Mouse (Mus musculus) CH12.LX (cell line): ENCODE results near the gene Sec1. TPM values are rescaled to one million over a fixed set of nuclear protein-coding genes. Genes with fewer than 3 reads are reported as not detected.

Source experiments
- DNase-seq: peaks from one replicate; pipeline ENCODE4 v3.0.0-alpha.2; 2013; ENCODE audit errors: extremely low read depth
- H3K27ac ChIP-seq: 2 replicates; pipeline ENCODE4 v1.5.1; 2012; ENCODE audit warnings: low read depth, mild to moderate bottlenecking, control low read depth, moderate library complexity; ENCODE audit not compliant: insufficient read depth
- H3K27me3 ChIP-seq: replicated peaks from 2 replicates; pipeline ENCODE3; 2012; ENCODE audit warnings: inconsistent platforms
- H3K36me3 ChIP-seq, 2 experiments: replicated peaks in 1 of 2; 2 replicates each; pipeline versions ENCODE3 to v1.6.1; 2012; ENCODE audit warnings: inconsistent platforms in 1 of 2, low read length in 1 of 2, mild to moderate bottlenecking in 1 of 2, mixed read lengths in 1 of 2, moderate library complexity in 1 of 2; ENCODE audit not compliant: control insufficient read depth in 1 of 2, insufficient read depth in 1 of 2
- H3K4me1 ChIP-seq, 2 experiments: 2 replicates each; pipeline ENCODE4 v1.6.1; 2012; ENCODE audit warnings: inconsistent platforms in 1 of 2, moderate library complexity in 1 of 2; ENCODE audit not compliant: insufficient read depth in 2 of 2, control insufficient read depth in 1 of 2
- H3K4me2 ChIP-seq: 2 replicates; pipeline ENCODE4 v1.6.1; 2012; ENCODE audit warnings: low read depth, mild to moderate bottlenecking, control low read depth; ENCODE audit not compliant: poor library complexity, insufficient read depth, severe bottlenecking
- H3K4me3 ChIP-seq, 3 experiments: fragments of 150-350 bp in 1 of 3; sonication (generic) in 1 of 3; replicated peaks in 1 of 3; 2 replicates each; pipeline versions ENCODE3 to v1.5.1; 2011 to 2012; ENCODE audit warnings: low read depth in 2 of 3, low read length in 2 of 3, mild to moderate bottlenecking in 2 of 3, moderate library complexity in 2 of 3, control low read depth in 1 of 3, improper control_type of control experiment in 1 of 3, inconsistent platforms in 1 of 3, mixed read lengths in 1 of 3; ENCODE audit not compliant: poor library complexity in 1 of 3
- H3K79me2 ChIP-seq: replicated peaks from 2 replicates; pipeline ENCODE4 v1.6.1; 2012; ENCODE audit warnings: mild to moderate bottlenecking, moderate library complexity; ENCODE audit not compliant: control insufficient read depth, poor library complexity, insufficient read depth, severe bottlenecking; ENCODE audit errors: extremely low read depth
- H3K9ac ChIP-seq: 2 replicates; pipeline ENCODE4 v1.6.1; 2012; ENCODE audit warnings: low read depth, mild to moderate bottlenecking, control low read depth, moderate library complexity; ENCODE audit not compliant: insufficient read depth
- H3K9me3 ChIP-seq: replicated peaks from 2 replicates; pipeline ENCODE3; 2012; ENCODE audit warnings: low read length, inconsistent platforms, mixed read lengths
- CHD2 ChIP-seq: IDR thresholded peaks from 2 replicates; pipeline ENCODE4 v1.6.1; 2011; ENCODE audit warnings: low read length, improper control_type of control experiment
- E2F4 ChIP-seq: IDR thresholded peaks from 2 replicates; pipeline ENCODE4 v1.6.1; 2011; ENCODE audit warnings: low read depth, low read length, improper control_type of control experiment; ENCODE audit not compliant: insufficient replicate concordance
- ELF1 ChIP-seq: IDR thresholded peaks from 2 replicates; pipeline ENCODE4 v1.6.1; 2014; ENCODE audit warnings: low read depth, mild to moderate bottlenecking, inconsistent platforms, low read length, improper control_type of control experiment
- ETS1 ChIP-seq: conservative IDR thresholded peaks from 2 replicates; pipeline ENCODE4 v1.6.1; 2012; ENCODE audit warnings: low read depth, mild to moderate bottlenecking, inconsistent platforms, low read length, improper control_type of control experiment, moderate library complexity
- GABPA ChIP-seq: IDR thresholded peaks from 2 replicates; pipeline ENCODE4 v1.6.1; 2012; ENCODE audit warnings: low read depth, low read length, improper control_type of control experiment, inconsistent platforms; ENCODE audit not compliant: insufficient replicate concordance
- HCFC1 ChIP-seq: IDR thresholded peaks from 2 replicates; pipeline ENCODE4 v1.6.1; 2012; ENCODE audit warnings: low read depth, mild to moderate bottlenecking, inconsistent platforms, low read length, improper control_type of control experiment
- IRF4 ChIP-seq: IDR thresholded peaks from 2 replicates; pipeline ENCODE4 v1.6.1; 2014; ENCODE audit warnings: low read depth, mild to moderate bottlenecking, inconsistent platforms, low read length, improper control_type of control experiment
- JUN ChIP-seq: IDR thresholded peaks from 2 replicates; pipeline ENCODE4 v1.6.1; 2011; ENCODE audit warnings: low read depth, mild to moderate bottlenecking, low read length, improper control_type of control experiment, moderate library complexity; ENCODE audit not compliant: insufficient read depth
- JUND ChIP-seq: conservative IDR thresholded peaks from 2 replicates; pipeline ENCODE4 v1.6.1; 2011; ENCODE audit warnings: low read depth, low read length, improper control_type of control experiment
- MAX ChIP-seq: IDR thresholded peaks from 2 replicates; pipeline ENCODE4 v1.6.1; 2011; ENCODE audit warnings: low read length, improper control_type of control experiment
- MXI1 ChIP-seq: IDR thresholded peaks from 2 replicates; pipeline ENCODE4 v1.6.1; 2011; ENCODE audit warnings: mild to moderate bottlenecking, low read depth, low read length, improper control_type of control experiment
- MYC ChIP-seq: IDR thresholded peaks from 2 replicates; pipeline ENCODE4 v1.6.1; 2011; ENCODE audit warnings: low read depth, mild to moderate bottlenecking, improper control_type of control experiment, low read length
- RCOR1 ChIP-seq: conservative IDR thresholded peaks from 2 replicates; pipeline ENCODE4 v1.6.1; 2012; ENCODE audit warnings: low read depth, mild to moderate bottlenecking, inconsistent platforms, low read length, improper control_type of control experiment
- SMC3 ChIP-seq: IDR thresholded peaks from 2 replicates; pipeline ENCODE4 v1.6.1; 2011; ENCODE audit warnings: low read depth, low read length, improper control_type of control experiment
- TBP ChIP-seq: conservative IDR thresholded peaks from 2 replicates; pipeline ENCODE4 v1.6.1; 2011; ENCODE audit warnings: low read depth, low read length, improper control_type of control experiment
- USF1 ChIP-seq: IDR thresholded peaks from 2 replicates; pipeline ENCODE4 v1.6.1; 2014; ENCODE audit warnings: low read depth, mild to moderate bottlenecking, inconsistent platforms, low read length, improper control_type of control experiment
- ZKSCAN1 ChIP-seq: IDR thresholded peaks from 2 replicates; pipeline ENCODE4 v1.6.1; 2012; ENCODE audit warnings: low read depth, inconsistent platforms, low read length, improper control_type of control experiment, borderline replicate concordance
- ZMIZ1 ChIP-seq: IDR thresholded peaks from 2 replicates; pipeline ENCODE4 v1.6.1; 2012; ENCODE audit warnings: low read depth, mild to moderate bottlenecking, inconsistent platforms, low read length, improper control_type of control experiment
- ZNF384 ChIP-seq: IDR thresholded peaks from 2 replicates; pipeline ENCODE4 v1.6.1; 2012; ENCODE audit warnings: low read depth, low read length, improper control_type of control experiment, inconsistent platforms
- dilution Hi-C: fragments of 300-500 bp; cut with MboI; formaldehyde crosslinking; loops from 2 replicates; pipeline ENCODE4 v1.14.3; 2020; ENCODE audit warnings: low sequenced_read_pairs; ENCODE audit not compliant: extremely low pct_unique_long_range_greater_than_20kb, extremely low pct_ligation_motif_present
- in situ Hi-C: fragments of 300-500 bp; cut with MboI; formaldehyde crosslinking; loops from 3 replicates; pipeline ENCODE4 v1.14.3; 2019; ENCODE audit warnings: low sequenced_read_pairs, low pct_ligation_motif_present, low pct_unique_long_range_greater_than_20kb, mixed read lengths
- polyA plus RNA-seq: library from polyadenylated mRNA; unstranded; fragments of >175 nt; gene quantifications from 2 replicates; pipeline ENCODE4 v1.2.1, GENCODE M21; 2012; ENCODE audit warnings: low read depth; ENCODE audit not compliant: insufficient read length
- total RNA-seq, 2 experiments: library from RNA; depleted of rRNA; stranded (reverse); fragments of 300-350 nt in 1 of 2; fragments of >200 nt in 1 of 2; gene quantifications; 2 replicates each; pipeline ENCODE4 v1.2.3; 2012 to 2014

The Sec1 gene
- total and polyA plus RNA-seq, 3 experiments = 0.08 to 0.33 (median 0.26) TPM

- H3K4me3 ChIP-seq = peak overlapping the region; percentile 81 to 100 (median 84)
- no peaks in the 10 kb centered on the region for H3K27me3 ChIP-seq
- TF ChIP-seq USF1 (no peak), MXI1 (no peak), MAX (no peak), HCFC1 (no peak), JUND (no peak), GABPA (no peak), E2F4 (no peak), SMC3 (no peak), MYC (no peak), TBP (no peak)
- no peak for DNase-seq
- H3K79me2 ChIP-seq = peaks cover 43% of the 10 kb centered on the region
- H3K4me2 ChIP-seq = peak overlapping the region; percentile 76; the same call in 1 of the 2 replicates
- dilution Hi-C loops (no loop called here), in situ Hi-C loops (no loop called here)
- H3K27ac ChIP-seq = no peak overlapping the region
- H3K9ac ChIP-seq = peak overlapping the region; percentile 75
- H3K9me3 ChIP-seq = no peaks in the 10 kb centered on the region
- H3K4me1 ChIP-seq = peaks cover under 1 to 26% of the 10 kb centered on the region in 2 experiments; a peak in 2 of 4 replicates
- peaks cover 42 to 65% of the 10 kb centered on the region in 2 experiments for H3K36me3 ChIP-seq
These were observed 20.5 kb upstream of the Sec1 start for GRCm38 (mm10) chr7:45714630-45715089.

- in situ Hi-C loops = no loop called here
- dilution Hi-C loops = no loop called here
- no peak for DNase-seq
- peak overlapping the region in 1 of 3 experiments; percentile 100 for H3K4me3 ChIP-seq
- H3K79me2 ChIP-seq = peaks cover 37% of the 10 kb centered on the region
- H3K4me2 ChIP-seq = peak overlapping the region; percentile 76; the same call in 1 of the 2 replicates
- H3K27ac ChIP-seq = no peak overlapping the region
- peaks cover 35 to 65% of the 10 kb centered on the region in 2 experiments for H3K36me3 ChIP-seq
- H3K4me1 ChIP-seq = peaks cover 0 to 31% of the 10 kb centered on the region in 2 experiments; a peak in 2 of 4 replicates
- H3K9me3 ChIP-seq = no peaks in the 10 kb centered on the region
- TF ChIP-seq ZMIZ1 (no peak), ZNF384 (no peak), ELF1 (no peak), IRF4 (no peak), RCOR1 (no peak), ETS1 (no peak), JUN (no peak), ZKSCAN1 (no peak), CHD2 (no peak), MAX (no peak)
- no peak overlapping the region for H3K9ac ChIP-seq
- H3K27me3 ChIP-seq = no peaks in the 10 kb centered on the region
These were observed 19.8 kb upstream of the Sec1 start for GRCm38 (mm10) chr7:45713881-45714520.
